Mouse (Mus musculus): ENCODE results near the gene Gm3448. TPM values are rescaled to one million over a fixed set of nuclear protein-coding genes. Genes with fewer than 3 reads are reported as not detected.
"Not testable (repeated sequence)": the region's sequence is repeated elsewhere in the genome, so short reads cannot be mapped to it uniquely, and the experiment has no call there.

Gene Gm3448
- polyA plus RNA-seq, 1 experiment from 2014 or later, result 5.1 TPM

DNA sequence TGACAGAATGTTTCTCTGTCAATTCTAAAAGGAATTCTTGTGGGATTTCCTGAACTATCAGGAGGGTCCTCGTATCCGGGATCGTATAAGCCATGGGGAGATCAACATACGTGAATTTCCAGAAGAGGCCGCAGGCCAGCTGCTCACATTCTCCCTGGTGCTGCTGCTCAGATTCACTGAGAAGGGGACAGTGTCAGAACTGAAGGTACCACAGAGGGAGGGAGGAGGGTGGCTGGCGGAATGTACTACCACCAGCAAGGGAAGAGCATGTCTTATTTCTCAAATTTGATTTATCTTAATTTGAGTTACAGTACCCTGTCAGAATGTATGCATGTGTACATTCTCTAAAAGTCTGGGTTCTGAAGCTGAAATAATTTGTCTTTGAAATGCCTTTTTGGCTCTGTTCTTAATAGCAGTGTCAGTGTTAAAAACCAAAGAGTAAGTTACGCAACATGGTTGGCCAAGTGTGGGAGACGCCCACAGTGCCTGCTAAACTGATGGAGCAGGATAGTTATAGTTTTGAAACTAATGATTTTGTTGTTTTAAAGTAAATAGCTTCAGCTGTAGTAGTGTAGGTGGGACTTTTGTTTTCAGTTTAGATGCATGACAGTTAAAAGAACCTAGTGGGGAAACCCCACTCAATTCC lies 12.0 kb upstream of the Gm3448 start:
- H3K4me3 ChIP-seq (replicated peaks; ENCODE audit: low read length); H3K4me2 ChIP-seq (ENCODE audit: low read length); H3K27ac ChIP-seq (ENCODE audit: low read length); H3K9me3 ChIP-seq (ENCODE audit: control insufficient read depth, low read length); H3K9ac ChIP-seq (replicated peaks; ENCODE audit: low read depth, low read length); H3K27me3 ChIP-seq (replicated peaks; ENCODE audit: control insufficient read depth, insufficient read depth, low read length); H3K4me1 ChIP-seq (replicated peaks; ENCODE audit: control insufficient read depth, insufficient read depth, low read length); ATAC-seq; H3K36me3 ChIP-seq (ENCODE audit: control insufficient read depth, insufficient read depth): not testable (repeated sequence)
- WGBS, result 89% methylated on average over 5 of the region's 8 CpGs

DNA sequence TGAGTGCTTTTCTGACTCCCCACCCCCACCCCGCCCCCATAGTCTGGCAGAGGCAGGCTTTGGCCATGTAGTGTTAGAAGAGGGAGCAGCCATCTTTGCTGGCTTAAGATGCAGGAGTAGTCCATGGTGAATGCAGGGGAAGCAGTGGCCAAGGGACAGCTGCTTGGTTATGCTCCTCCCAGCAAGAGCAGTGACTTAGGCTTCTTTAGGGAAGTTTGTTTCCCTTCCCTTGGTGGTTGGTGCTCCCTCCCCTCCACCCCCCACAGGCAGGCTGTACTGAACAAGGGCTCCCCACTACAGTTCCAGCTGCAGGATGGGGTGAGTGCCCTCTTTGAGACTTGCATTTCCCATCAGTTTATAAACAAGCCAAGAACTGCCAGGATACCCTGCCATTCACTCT lies 11.4 kb upstream of the Gm3448 start:
- 47% methylated on average over 1 of the region's 1 CpGs for WGBS
- H3K36me3 ChIP-seq (ENCODE audit: control insufficient read depth, insufficient read depth); H3K27me3 ChIP-seq (replicated peaks; ENCODE audit: control insufficient read depth, insufficient read depth, low read length); H3K9ac ChIP-seq (replicated peaks; ENCODE audit: low read depth, low read length); H3K4me3 ChIP-seq (replicated peaks; ENCODE audit: low read length); H3K9me3 ChIP-seq (ENCODE audit: control insufficient read depth, low read length); H3K4me2 ChIP-seq (ENCODE audit: low read length); H3K27ac ChIP-seq (ENCODE audit: low read length); H3K4me1 ChIP-seq (replicated peaks; ENCODE audit: control insufficient read depth, insufficient read depth, low read length); ATAC-seq: not testable (repeated sequence)

DNA sequence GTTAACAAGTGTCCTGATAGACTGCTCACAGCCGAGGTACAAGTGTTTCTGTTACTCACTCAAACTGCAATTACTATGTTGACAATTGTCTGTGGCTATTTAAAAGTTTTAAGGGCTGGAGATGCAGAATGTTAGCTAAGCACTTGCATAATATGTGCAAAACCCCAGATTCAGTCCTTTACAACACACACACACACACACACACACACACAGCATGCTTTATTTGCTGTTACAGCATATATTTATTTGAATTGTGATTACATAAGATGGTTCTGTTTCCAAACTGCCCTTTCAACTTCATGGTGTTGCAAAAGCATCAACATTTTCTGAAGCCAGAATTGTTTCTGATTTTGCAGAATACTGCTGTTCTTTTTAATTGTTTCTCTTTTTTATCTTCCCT lies 9.0 kb upstream of the Gm3448 start:
- not testable (repeated sequence) for H3K4me2 ChIP-seq (ENCODE audit: low read length); H3K9me3 ChIP-seq (ENCODE audit: control insufficient read depth, low read length); H3K27ac ChIP-seq (ENCODE audit: low read length); H3K4me1 ChIP-seq (replicated peaks; ENCODE audit: control insufficient read depth, insufficient read depth, low read length); ATAC-seq; H3K27me3 ChIP-seq (replicated peaks; ENCODE audit: control insufficient read depth, insufficient read depth, low read length); H3K4me3 ChIP-seq (replicated peaks; ENCODE audit: low read length); H3K9ac ChIP-seq (replicated peaks; ENCODE audit: low read depth, low read length); H3K36me3 ChIP-seq (ENCODE audit: control insufficient read depth, insufficient read depth)
- WGBS, result no CpG with 5 or more reads among the region's 1 CpGs

DNA sequence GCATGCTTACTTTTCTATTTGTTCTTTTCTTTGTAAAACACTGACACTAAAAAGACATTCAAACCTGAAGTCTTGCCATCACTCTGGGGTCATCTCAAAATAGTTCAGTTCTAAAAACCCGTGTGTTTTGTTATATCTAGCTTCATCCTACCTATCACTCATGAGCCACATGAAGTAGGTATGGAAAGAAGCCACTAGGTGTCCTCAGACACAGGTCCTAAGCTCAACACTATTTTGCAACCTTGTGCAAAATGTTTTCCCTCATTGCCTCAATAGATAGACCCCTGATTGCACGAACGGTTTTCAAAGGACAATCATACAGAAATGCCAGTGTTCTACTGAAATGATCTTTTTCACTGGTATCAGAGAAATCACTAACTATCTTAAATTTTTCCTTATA lies 882 bp downstream of the Gm3448 start:
- H3K4me2 ChIP-seq (ENCODE audit: low read length); H3K4me3 ChIP-seq (replicated peaks; ENCODE audit: low read length); H3K9ac ChIP-seq (replicated peaks; ENCODE audit: low read depth, low read length); H3K36me3 ChIP-seq (ENCODE audit: control insufficient read depth, insufficient read depth); H3K27me3 ChIP-seq (replicated peaks; ENCODE audit: control insufficient read depth, insufficient read depth, low read length); H3K4me1 ChIP-seq (replicated peaks; ENCODE audit: control insufficient read depth, insufficient read depth, low read length); H3K9me3 ChIP-seq (ENCODE audit: control insufficient read depth, low read length); ATAC-seq; H3K27ac ChIP-seq (ENCODE audit: low read length): not testable (repeated sequence)
- WGBS, result no CpG with 5 or more reads among the region's 3 CpGs

DNA sequence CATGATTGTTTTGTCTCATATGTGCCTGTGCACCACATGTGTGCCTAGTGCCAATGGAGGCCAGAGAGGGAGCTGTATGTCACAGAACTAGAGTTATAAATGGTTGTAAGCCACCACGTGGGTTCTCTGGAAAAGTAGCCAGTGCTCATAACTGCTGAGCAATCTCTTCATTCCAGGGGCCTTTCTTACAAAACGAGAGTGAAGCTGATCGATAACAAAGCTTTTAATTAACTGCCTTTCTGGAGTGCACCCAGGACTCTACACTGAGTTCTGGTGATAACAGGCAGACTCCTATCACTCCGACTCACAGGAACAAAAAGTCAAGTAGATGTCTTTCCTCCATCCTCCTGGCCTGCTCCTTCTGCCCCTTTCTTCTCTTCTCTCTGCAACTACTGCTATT lies 9.9 kb downstream of the Gm3448 start:
- H3K36me3 ChIP-seq (ENCODE audit: control insufficient read depth, insufficient read depth); ATAC-seq; H3K4me2 ChIP-seq (ENCODE audit: low read length); H3K4me3 ChIP-seq (replicated peaks; ENCODE audit: low read length); H3K9me3 ChIP-seq (ENCODE audit: control insufficient read depth, low read length); H3K9ac ChIP-seq (replicated peaks; ENCODE audit: low read depth, low read length); H3K27me3 ChIP-seq (replicated peaks; ENCODE audit: control insufficient read depth, insufficient read depth, low read length); H3K4me1 ChIP-seq (replicated peaks; ENCODE audit: control insufficient read depth, insufficient read depth, low read length); H3K27ac ChIP-seq (ENCODE audit: low read length): not testable (repeated sequence)
- WGBS, result no CpG with 5 or more reads among the region's 4 CpGs

- H3K27me3 ChIP-seq (replicated peaks; ENCODE audit: control insufficient read depth, insufficient read depth, low read length); H3K36me3 ChIP-seq (ENCODE audit: control insufficient read depth, insufficient read depth); H3K4me1 ChIP-seq (replicated peaks; ENCODE audit: control insufficient read depth, insufficient read depth, low read length); H3K4me2 ChIP-seq (ENCODE audit: low read length); ATAC-seq; H3K9ac ChIP-seq (replicated peaks; ENCODE audit: low read depth, low read length); H3K4me3 ChIP-seq (replicated peaks; ENCODE audit: low read length); H3K27ac ChIP-seq (ENCODE audit: low read length); H3K9me3 ChIP-seq (ENCODE audit: control insufficient read depth, low read length): not testable (repeated sequence)
- WGBS, result no CpG with 5 or more reads among the region's 6 CpGs
These were observed 15.8 kb downstream of the Gm3448 start for GRCm38 (mm10) chr17:15025513-15025912.

DNA sequence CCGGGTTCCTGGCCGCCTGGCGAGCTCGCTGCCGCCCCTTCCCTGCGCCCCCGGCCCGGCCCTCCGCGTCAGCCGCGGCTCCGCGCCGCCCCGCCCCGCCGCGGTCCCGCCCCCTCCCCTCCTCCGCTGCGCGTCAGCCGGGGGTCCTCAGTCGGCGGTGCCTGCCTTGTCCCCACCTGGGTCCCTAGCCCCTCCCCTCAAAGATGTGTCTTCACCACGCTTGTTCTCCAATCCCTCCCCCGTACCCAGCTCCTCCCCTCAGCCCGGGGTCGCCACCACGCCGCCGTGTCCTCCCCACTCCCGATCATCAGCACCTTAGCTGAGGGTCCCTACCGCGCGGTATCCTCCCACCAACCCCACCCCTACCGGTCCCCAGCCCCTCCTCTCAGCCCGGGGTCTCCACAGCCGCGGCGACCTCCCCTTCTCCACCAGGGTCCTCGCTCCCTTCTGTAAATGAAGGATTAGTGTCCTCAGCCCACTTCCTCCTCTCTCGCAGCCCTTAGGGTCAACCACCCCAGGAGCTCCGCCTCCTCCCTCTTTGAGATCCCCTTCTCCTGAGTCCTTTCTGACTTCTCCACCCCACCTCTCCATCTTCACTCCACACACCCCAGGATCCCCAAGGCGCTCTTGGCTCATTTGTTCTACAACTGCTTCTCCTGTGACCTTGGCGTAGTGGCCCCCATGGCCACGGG lies 16.7 kb downstream of the Gm3448 start:
- not testable (repeated sequence) for H3K4me1 ChIP-seq (replicated peaks; ENCODE audit: control insufficient read depth, insufficient read depth, low read length); H3K9ac ChIP-seq (replicated peaks; ENCODE audit: low read depth, low read length); H3K27ac ChIP-seq (ENCODE audit: low read length); H3K4me2 ChIP-seq (ENCODE audit: low read length); H3K4me3 ChIP-seq (replicated peaks; ENCODE audit: low read length); H3K9me3 ChIP-seq (ENCODE audit: control insufficient read depth, low read length); H3K36me3 ChIP-seq (ENCODE audit: control insufficient read depth, insufficient read depth); H3K27me3 ChIP-seq (replicated peaks; ENCODE audit: control insufficient read depth, insufficient read depth, low read length)
- no CpG with 5 or more reads among the region's 48 CpGs for WGBS
- peak; percentile 94 for ATAC-seq

DNA sequence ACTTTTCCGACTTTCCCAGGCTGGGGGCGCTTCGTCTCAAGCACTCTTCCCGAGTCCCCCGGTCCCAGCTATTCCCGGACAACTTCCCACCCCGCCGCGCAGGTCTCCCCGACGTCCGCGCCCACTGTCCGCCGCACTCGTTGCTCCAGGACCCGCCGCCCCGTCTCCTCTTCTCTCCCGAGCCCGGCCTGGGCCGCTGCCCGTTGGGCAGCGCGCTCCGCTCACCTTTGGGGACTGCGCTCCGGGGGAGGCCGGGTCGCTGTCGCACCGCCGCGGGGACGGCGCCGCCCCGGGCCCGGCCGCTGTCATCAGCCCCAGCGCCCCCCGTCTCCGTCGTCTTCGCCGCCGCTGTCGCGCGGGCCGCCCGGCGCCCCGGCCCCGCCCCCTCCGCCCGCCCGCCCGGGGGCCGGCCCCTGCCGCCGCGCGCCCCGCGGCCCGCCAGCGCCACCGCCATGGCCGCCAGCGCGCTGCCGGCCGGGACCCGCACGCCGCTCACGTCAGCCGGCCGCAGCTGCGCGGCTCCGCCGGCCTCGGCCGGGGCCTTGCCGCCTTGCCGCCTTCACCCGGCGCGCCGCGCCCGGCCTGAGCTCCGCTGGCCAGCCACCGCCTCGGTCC lies 17.4 kb downstream of the Gm3448 start:
- ATAC-seq, result peak; percentile 72
- not testable (repeated sequence) for H3K27me3 ChIP-seq (replicated peaks; ENCODE audit: control insufficient read depth, insufficient read depth, low read length); H3K36me3 ChIP-seq (ENCODE audit: control insufficient read depth, insufficient read depth); H3K9me3 ChIP-seq (ENCODE audit: control insufficient read depth, low read length); H3K9ac ChIP-seq (replicated peaks; ENCODE audit: low read depth, low read length); H3K4me3 ChIP-seq (replicated peaks; ENCODE audit: low read length); H3K4me2 ChIP-seq (ENCODE audit: low read length); H3K27ac ChIP-seq (ENCODE audit: low read length); H3K4me1 ChIP-seq (replicated peaks; ENCODE audit: control insufficient read depth, insufficient read depth, low read length)
- WGBS, result no CpG with 5 or more reads among the region's 97 CpGs

GRCm38 (mm10) chr17:15021503-15022220 lies 19.7 kb downstream of the Gm3448 start:
- H3K9me3 ChIP-seq (ENCODE audit: control insufficient read depth, low read length); H3K4me2 ChIP-seq (ENCODE audit: low read length); ATAC-seq; H3K27ac ChIP-seq (ENCODE audit: low read length); H3K36me3 ChIP-seq (ENCODE audit: control insufficient read depth, insufficient read depth); H3K27me3 ChIP-seq (replicated peaks; ENCODE audit: control insufficient read depth, insufficient read depth, low read length); H3K9ac ChIP-seq (replicated peaks; ENCODE audit: low read depth, low read length); H3K4me3 ChIP-seq (replicated peaks; ENCODE audit: low read length); H3K4me1 ChIP-seq (replicated peaks; ENCODE audit: control insufficient read depth, insufficient read depth, low read length): not testable (repeated sequence)
- WGBS, result 88% methylated on average over 3 of the region's 3 CpGs

All from forebrain, embryonic 16.5 days (tissue).